Mouse (Mus musculus): ENCODE measurements at regions not wholly inside any gene's neighbourhood (a gene's known extent, or its start where the extent isn't known, plus 50 kb on each side); places are given as distances from the start of the nearest gene placed in this dataset.

GRCm38 (mm10) chr14:100488837-100489236, 204.4 kb upstream of the Klf12 start:
- TF ChIP-seq ZNF384 (IDR thresholded peaks at IDR 0.05; ENCODE audit: low read depth, low read length) = no peak
- no peak for TF ChIP-seq MAFK (IDR thresholded peaks at IDR 0.05; ENCODE audit: insufficient read depth, low read depth, low read length)
- TF ChIP-seq HCFC1 (IDR thresholded peaks at IDR 0.05; ENCODE audit: borderline replicate concordance, insufficient read depth, low read length) = no peak

Measured in ES-E14 (cell line).